Mouse (Mus musculus) ovary, postnatal 10 days (tissue): ENCODE data around the gene Cfd.
"Not testable (repeated sequence)": the region's sequence is repeated elsewhere in the genome, so short reads cannot be mapped to it uniquely, and the experiment has no call there.

ENCODE experiments used
- DNase-seq: peaks from one replicate; pipeline ENCODE4 v3.0.0; 2022; ENCODE audit warnings: low spot score

Gene Cfd

DNA sequence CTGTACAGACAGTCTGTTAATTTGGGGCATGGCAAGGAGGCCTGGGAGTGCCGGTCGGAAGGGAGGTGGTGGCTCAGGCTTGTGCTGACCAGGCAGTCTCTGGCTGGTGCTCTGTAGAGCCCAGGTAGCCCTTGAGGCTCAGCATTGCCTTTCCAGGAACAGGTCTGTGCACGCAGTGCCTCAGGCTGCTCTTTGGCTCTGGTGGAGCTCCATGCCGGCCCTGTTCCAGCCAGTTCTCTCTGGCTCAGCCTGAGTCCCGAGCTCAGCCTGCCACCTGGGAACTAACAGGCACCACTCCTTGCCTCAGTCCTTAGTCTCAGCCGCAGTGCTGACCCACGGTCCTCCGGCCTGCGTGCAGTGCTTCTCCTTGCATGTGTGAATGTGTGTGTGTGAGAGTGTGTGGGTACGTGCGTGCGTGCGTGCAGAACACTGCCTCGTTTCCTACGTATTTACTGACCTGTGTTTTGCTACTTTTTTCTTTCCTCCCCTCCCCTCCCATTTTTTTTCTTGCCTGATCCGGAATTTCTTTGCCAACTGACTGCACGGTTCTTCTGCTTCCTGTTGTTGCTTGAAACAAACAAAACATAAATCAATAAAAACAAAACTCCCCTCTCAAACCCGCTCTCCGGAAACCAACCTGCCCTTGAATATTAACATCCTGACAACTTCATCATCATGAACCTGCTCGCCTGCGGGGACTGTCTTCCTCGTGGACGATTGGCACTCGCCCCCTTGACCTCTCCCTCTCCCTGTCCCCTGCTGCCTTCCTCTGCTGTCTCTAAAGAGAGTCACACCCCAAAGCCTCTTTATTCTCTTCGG is 29.2 kb upstream of the Cfd start:
- no peak for DNase-seq

DNA sequence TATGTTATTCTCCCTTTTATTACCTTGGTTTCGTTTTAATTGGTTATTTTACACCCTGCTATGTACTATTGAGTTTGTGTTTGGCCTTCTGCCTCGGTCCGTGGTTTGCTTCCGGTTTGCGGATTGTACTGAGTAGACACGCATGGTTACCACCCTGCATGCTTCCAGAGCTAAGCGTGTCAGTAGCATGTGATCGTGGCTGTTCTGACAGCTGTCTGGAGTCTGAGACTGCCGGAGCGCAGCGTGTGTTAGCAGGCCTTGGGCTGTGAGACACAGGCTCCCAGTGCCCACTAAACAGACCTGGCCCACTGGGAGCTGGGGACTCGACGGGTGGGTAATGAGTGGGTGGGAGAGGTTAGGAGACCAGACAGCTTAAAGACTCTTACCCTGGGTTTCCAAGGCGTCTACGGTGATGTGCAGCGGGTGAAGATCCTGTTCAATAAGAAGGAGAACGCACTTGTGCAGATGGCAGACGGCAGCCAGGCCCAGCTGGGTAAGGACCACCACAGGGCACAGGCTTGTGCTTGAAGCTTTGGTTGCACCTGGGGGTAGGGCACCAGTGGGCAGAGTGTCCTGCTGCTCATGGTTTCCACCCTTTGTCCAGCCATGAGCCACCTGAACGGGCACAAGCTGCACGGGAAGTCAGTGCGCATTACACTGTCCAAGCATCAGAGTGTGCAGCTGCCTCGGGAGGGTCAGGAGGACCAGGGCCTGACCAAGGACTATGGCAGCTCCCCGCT is 28.4 kb upstream of the Cfd start:
- no peak for DNase-seq

DNA sequence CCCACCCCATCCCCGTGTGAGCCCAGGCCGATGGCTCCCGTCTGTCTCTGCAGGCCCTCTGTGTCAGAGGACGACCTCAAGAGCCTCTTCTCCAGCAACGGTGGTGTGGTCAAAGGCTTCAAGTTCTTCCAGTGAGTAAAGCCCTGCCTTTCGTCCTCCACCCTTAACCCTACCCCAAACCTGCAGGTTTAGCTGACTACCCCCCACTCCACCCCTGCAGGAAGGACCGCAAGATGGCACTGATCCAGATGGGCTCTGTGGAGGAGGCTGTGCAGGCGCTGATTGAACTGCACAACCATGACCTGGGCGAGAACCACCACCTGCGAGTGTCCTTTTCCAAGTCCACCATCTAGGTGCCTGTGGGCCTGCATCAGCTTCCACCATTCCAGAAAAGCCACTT is 27.7 kb upstream of the Cfd start:
- DNase-seq, result no peak

DNA sequence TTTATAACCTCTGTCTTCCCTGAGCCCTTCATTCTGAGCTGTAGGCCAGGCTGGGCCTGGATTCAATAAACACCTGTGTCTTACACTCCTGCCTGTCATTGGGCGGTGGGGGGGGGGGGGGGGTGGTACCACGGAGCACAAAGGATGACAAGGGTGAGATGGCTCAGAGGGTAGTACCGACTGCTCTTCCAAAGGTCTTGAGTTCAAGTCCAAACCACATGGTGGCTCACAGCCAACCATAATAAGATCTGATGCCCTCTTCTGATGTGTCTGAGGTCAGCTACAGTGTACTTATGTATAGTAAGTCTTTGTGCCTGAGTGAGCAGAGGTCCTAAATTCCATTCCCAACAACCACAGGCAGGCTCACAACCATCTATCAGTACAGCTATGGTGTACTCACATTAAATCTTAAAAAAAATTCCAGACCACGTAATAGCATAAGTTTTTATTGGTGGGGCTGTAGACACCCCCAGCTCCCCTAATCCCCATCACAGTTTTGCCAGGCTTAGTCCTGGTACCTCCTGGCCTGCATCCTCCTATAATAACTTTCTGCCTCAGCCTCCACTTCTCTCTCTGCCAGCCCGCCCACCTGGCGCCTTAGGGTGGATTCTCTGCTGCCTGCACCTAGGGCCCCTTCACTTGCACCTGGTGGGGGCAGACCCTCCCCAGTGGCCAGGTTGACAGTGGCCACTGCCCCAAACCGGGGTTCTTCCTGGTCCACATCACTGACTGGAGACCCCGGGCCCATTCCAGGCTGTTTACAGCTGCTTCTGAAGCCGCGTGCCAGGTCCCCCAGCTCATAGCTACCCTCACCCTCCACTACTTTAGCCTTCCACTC is 26.1 kb upstream of the Cfd start:
- DNase-seq, result no peak

DNA sequence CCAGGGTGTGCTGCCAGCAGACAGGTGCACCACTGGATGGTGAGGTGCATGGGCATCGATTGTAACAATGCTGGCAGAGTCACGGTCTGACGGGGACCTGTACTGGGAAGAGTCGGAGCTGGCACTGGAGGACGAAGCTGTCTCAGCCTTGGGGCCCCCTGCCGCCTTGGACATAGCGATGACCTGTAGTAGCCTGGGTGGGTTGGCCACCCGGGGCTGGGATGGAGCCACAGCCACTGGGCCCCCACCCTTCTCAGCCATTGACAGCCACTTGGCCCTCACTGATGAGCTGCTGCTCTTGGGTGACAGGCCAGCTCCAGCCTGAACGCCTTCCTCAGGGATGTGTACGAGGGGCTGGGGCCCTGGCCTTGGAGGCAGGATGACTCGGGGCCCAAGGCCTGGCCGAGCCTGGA is 25.5 kb upstream of the Cfd start:
- no peak for DNase-seq

DNA sequence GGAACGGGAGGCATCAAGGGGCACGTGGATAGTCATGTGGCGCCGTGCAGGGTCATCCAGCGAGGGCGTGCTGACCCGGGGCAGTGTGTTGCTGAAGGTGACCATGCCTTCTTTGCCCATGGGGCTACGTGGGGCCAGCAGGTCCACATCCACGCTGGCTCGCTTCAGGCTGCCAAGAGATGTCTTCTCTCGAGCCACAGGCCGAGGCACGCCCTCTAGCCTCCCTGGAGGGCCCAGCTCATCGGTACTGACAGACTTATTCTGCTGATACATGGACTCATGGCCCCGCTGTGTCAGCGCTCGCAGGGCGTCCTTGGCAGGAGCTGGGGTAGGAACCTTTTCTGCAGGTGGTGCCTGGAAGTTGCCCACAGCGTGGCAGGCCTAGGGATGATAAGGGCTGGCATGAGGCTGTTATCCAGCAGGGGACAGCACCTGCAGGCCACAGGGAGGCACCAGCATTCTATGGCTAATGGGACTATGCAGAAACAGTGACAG is 24.8 kb upstream of the Cfd start:
- DNase-seq, result no peak

DNA sequence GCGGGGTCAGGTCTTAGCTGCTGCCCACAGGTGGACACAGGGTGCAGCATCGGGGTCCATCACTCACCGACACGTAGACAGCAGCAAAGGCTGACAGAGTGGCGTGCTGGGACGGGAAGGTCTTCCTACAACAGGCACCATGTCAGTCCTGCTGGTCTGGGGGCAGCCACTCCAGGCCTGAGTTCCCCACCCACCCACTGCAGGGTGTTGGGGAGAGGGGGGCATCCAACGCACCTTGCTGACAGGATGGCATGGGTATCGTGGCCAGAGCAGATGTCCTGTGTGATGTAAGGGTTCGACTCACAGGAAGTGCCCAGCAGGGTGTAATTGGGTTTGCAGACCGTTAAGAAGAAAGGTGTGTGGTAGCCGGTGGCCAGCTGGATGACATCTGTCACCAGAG is 24.1 kb upstream of the Cfd start:
- DNase-seq, result no peak

DNA sequence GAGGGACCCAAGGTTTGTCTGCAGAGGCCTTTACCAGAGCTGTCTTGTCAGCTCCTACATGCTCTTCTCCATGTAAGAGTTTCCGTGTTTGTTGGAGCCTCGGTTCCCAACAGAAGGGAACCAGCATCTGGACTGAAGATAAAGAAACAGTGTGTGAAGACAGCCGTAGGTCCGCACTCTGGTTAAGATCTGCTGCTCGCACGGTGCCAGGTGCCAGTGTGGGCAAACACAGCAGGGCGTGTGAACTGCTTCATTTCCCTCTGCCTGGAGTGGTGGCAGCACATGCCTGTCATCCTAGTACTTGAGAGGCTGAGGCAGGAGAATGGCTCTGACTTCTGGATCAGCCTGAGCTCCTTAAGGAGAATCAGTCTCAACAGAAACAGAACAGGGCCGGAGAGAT is 18.8 kb upstream of the Cfd start:
- no peak for DNase-seq

DNA sequence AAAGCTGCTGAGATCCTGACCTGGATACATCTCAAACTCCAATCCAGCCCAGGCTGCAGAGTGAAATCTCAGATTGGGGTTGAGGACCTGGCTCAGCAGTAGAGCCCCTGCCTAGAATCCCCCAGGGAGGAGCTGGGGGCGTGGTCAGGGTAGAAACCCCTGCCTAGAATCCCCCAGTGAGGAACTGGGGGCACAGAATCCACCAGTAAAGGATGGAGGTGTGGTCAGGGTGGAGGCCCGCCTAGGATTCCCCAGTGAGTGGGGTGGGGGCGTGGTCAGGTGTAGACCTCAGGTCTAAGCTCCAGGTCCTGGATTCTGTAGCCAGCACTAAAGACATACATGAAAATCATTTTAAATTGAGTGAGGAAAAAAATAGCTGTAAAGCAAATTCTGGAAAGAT is 17.8 kb upstream of the Cfd start:
- DNase-seq, result no peak

DNA sequence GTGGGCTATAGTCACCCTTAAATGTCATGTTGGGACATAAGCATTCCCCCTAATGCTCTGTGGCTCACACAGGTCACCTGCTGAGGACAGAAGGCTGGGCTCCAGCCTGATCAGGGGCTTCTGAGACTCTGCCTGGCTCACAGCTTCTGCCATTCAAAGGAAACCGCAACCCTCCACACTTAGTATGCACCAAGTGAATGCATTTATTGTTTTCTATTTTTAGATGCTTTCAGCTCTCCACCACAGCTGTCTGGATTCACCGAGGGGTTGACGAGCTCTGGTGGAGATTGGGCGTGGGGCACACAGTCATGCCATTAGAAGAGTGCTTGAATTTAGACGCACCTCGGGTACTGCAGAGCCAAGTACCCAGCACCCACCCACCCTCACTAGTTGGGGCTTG is 17.3 kb upstream of the Cfd start:
- no peak for DNase-seq

DNA sequence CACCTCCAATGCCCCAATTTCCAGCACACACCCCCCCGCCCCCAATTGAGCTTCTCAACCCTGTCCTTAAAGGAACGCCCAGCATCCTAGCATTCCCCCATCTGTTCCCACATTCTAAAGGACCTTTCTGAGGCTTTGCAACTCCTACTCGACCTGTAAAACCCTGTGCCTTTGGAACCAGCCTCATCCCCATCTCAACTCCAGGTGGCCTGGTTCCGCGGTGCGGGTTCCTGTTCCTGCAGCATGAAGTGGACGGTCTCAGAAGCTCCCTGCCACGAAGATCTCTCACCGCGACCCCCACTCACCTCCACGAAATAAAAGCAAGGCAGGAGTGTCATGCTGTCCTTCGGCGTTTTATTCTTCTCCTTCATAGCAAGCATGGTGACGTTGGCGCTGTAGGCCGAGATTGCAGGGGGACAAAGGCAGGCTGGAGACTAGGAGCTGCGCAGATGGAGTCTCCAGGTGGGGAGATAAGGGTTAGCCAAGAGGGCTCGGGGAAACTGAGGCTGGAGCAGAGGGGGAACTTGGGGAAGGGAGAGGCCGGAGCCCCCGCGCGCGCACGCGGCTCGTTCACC is 16.9 kb upstream of the Cfd start:
- no peak for DNase-seq

DNA sequence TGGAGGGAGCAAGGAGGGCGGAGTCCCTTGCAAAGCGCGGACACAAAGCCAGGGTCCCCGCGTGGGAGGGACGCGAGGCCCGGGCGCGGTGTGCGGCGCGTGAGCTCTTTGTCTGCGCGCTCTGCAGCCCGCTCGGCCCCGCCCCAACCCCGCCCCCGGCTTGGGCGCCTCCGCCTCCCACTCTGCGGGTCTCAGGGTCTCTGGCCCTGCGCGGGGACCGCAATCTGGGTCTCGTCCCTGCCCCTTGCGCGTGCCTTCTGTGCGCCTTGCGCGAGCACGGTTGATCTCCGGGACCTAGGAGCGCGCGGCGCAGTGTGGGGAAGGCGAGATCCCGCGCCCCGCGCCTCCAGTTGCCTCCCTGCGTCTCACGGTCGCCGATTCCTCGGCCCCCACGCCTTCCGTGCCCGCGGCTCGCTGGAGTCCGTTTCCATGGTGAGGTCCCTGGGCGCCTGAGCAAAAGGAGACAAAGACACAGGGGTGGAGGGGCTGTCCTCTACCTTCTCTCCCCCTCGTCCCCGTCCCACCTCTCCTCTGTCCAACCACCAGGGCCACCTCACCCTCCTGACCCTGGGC is 16.3 kb upstream of the Cfd start, which contains the start of the genes Prtn3 and Plppr3:
TSS of gene Prtn3 (plus strand) at position 187 of the 573 bp plus-strand sequence.
TSS of gene Plppr3 (minus strand) at position 345 of the 573 bp plus-strand sequence.
- no peak for DNase-seq

DNA sequence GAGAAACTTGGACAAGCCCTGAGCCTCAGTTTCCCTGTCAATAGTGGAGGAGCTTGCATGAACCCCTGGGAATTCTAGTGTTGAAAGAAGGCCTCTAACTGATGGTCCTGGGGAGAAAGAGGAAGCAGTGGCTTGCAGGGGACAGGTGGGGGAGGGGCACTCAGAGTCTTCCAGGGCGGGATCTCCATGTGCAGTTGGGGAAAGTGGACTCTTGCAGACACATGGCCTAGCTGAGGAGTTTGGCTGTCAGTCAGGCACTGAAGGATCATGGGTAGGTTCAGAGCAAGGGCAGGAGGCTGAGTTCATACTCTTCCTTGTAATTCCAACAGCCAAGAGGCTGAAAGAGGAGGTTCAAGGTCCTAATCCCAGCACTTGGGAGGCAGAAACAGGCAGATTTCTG is 13.5 kb upstream of the Cfd start:
- DNase-seq, result no peak

DNA sequence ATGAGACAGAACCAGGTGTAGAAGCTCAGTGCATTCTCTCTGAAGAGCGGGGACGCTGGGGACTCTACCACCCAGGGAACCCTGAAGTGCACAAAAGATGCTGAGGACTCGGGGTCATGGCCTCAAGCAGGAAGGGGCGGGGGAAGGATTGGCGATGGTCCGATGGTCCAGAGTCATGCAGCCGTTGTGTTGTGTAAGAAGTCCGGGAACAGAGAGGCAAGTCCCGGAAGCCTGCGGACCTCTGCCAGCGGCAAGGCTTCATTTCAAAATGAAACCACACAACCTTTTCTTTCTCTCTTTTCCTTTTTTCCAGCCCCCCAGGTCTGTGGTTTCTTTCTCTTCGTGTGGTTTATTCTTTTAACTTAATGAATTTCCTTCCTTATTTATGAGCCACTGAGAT is 12.9 kb upstream of the Cfd start:
- DNase-seq, result no peak

DNA sequence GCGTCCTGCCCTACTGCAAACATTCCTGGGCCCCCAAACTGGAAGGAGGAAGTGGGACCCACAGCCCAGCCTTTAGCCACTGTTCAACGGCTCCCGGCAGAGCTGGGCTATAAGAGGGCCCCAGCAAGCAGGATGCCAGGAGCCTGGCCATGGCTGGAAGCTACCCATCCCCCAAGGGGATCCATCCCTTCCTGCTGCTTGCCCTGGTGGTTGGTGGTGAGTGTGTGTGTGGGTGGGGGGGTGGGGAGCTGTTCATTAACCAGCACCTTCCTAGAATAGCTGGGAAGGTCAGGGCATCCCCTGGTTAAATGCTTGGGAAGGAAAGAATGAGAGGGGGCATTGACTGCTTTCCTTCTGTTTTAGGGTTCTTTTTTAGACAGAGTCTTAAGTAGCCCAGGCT is 11.1 kb upstream of the Cfd start:
- DNase-seq, result no peak

DNA sequence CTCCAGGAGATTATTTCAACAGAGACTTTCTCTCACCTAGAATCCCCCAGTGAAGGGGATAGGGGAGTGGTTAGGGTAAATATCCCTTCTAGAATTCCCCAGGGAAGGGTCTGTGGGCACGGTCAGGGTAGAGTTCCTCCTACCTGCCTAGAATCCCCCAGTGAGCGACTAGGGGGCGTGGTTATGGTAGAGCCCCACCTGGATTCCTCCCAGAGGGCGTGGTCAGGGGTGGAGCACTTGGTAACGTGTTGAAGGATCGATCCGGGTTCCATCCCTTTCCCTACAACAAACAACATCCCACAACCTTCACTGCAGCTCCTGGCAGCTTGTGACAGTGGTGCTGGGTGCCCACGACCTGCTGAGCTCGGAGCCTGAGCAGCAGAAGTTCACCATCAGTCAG is 9.9 kb upstream of the Cfd start:
- no peak for DNase-seq

DNA sequence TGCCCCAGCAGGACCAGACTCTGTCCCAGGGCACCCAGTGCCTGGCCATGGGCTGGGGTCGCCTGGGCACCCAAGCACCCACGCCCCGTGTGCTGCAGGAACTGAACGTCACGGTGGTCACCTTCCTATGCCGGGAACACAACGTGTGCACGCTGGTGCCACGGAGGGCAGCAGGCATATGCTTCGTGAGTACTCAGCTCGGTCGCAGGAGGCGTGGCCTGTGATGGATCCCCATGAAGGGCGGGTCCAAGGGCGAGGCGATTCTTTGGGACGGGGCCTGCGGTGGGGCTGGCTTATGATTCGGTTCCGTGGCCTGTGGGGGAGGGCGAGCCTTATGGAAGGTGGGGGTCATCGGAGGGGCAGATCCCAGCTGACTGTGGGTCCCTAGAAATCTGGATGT is 8.7 kb upstream of the Cfd start:
- no peak for DNase-seq

DNA sequence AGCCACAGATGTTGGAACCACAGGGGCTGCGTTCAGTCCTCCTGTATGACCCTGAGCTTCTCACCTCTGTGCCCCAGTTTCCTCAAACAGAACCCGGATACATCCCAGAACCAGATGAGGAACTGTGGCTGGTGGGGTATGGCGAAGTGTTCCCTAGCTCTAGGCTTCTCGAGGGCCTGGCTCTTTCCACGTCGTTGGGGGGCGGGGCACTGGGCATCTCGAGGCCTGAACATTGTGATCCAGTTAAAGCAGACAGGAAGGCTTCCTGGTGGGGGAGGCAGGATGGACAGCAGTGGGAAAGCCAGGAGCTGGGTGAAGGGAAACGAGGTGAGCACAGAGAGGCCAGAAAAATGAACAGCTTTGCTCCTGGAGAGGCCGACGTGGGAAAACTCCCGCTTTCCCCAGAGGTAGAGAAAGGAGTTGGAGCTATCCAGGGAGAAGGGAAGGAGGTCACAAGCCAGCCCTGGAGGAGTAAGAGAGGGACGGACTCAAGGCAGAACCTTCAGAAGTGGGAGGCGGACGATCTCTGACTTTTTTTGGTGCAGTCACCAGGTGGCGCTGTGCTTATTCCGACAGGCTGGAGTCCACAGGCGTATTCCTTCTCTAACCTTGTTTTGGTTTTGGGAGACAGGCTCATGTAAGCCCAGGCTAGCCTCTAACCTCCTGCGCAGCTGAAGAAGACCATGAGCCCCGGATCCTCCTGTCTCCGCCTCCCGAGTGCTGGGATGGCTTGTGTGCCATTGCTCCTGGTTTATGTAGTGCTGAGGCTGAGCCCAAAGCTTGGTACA is 7.2 kb upstream of the Cfd start:
- peak; percentile 58 for DNase-seq

DNA sequence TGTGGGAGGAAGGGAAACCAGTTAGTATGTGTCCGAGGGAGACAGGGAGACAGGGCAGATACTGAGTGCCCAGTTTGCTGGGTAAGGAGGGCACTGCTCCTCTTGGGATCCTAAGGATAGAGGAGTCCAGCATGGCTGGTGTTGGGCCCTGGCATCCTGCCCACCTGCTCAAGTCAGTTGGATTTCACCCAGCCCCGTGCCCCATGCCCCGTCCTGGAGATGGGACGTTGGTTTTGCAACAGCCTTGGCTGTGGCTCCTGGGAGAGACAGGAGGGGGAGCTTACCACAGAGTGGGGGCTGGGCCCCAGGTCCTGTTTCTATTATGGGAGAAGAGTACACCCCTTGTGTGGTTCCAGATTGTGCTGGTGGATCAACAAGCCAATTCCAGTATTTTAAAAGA is 6.2 kb upstream of the Cfd start:
- DNase-seq, result peak; percentile 42

DNA sequence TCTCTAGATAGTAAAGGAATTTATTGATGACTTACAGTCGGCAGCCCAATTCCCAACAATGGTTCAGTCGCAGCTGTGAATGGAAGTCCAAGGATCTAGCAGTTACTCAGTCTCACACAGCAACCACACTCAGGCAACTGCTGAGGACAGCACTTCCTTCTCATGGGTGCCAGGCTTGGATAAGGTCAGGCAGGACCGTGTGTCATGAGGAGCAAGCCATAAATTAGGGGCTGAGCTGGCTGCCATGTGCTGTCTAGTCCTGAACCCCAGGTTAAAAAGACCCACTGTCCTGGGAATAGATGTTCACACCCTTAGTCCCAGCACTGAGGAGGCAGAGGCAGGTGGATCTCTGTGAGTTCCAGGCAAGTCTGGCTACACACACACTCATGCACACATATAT is 5.7 kb upstream of the Cfd start:
- not testable (repeated sequence) for DNase-seq

DNA sequence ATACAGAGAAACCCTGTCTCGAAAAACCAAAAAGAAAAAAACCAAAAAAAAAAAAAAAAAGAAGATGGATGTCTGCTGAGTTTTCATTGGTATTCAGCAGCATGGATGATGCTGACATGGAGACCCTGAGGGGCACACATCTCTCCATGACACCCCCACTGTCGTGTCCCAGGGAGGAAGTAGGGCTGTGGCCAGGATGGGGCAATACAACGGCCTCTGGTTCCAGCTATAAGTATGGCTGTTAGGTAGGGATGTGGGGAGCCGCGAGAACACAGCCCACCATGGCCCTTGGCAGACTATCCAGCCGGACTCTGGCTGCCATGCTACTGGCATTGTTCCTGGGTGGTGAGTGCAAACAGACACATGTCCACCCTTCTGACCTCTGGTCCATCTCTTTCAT is 4.6 kb upstream of the Cfd start, which contains the start of gene Elane:
TSS of gene Elane (plus strand) at position 194 of the 400 bp plus-strand sequence.
- DNase-seq, result no peak
